Mouse (Mus musculus) G1E (cell line): ENCODE measurements around the gene Nrm. TPM values are rescaled to one million over a fixed set of nuclear protein-coding genes. Genes with fewer than 3 reads are reported as not detected.
A peak's percentile ranks its signal among the peaks of the same experiment; 100 is the strongest.

ENCODE experiments used
- ATAC-seq: 2 replicates; pipeline ENCODE4 v1.8.0; 2016; ENCODE audit warnings: mild to moderate bottlenecking; ENCODE audit not compliant: insufficient number of reproducible peaks, poor library complexity, low FRiP score, severe bottlenecking; ENCODE audit errors: extremely low read depth
- DNase-seq: peaks from one replicate; pipeline ENCODE4 v3.0.0; 2012; ENCODE audit warnings: low spot score
- H3K27me3 ChIP-seq: 2 replicates; pipeline ENCODE4 v1.6.1; 2012; ENCODE audit warnings: mild to moderate bottlenecking, low read length, inconsistent platforms; ENCODE audit not compliant: insufficient read depth
- H3K36me3 ChIP-seq: replicated peaks from 2 replicates; pipeline ENCODE3; 2012; ENCODE audit warnings: mild to moderate bottlenecking, inconsistent platforms
- H3K4me1 ChIP-seq: 2 replicates; pipeline ENCODE4 v1.6.1; 2012; ENCODE audit warnings: low read depth, low read length, inconsistent platforms, mixed read lengths; ENCODE audit not compliant: insufficient read depth
- H3K4me3 ChIP-seq: 2 replicates; pipeline ENCODE4 v1.5.1; 2012; ENCODE audit warnings: low read depth, mild to moderate bottlenecking, inconsistent platforms, low read length, moderate library complexity, mixed read lengths
- H3K9me3 ChIP-seq: replicated peaks from 2 replicates; pipeline ENCODE4 v1.6.1; 2012; ENCODE audit warnings: inconsistent platforms
- CTCF ChIP-seq: IDR thresholded peaks from 2 replicates; pipeline ENCODE4 v1.5.1; 2012; ENCODE audit warnings: low read depth, low read length, inconsistent platforms, mixed read lengths
- GATA1 ChIP-seq: IDR thresholded peaks from 2 replicates; pipeline ENCODE4 v1.6.1; 2012; ENCODE audit warnings: borderline replicate concordance, low read length, inconsistent platforms, mixed read lengths
- GATA2 ChIP-seq: IDR thresholded peaks from 2 replicates; pipeline ENCODE4 v1.6.1; 2012; ENCODE audit warnings: low read depth, low read length, inconsistent platforms, borderline replicate concordance
- POLR2AphosphoS5 ChIP-seq: IDR thresholded peaks from 2 replicates; pipeline ENCODE4 v1.6.1; 2012; ENCODE audit warnings: low read depth, low read length, inconsistent platforms; ENCODE audit not compliant: insufficient replicate concordance
- TAL1 ChIP-seq: conservative IDR thresholded peaks from 2 replicates; pipeline ENCODE4 v1.6.1; 2012; ENCODE audit warnings: low read depth, low read length, inconsistent platforms, mixed read lengths
- polyA plus RNA-seq: library from polyadenylated mRNA; stranded (reverse); fragments of >175 nt; gene quantifications from 2 replicates; pipeline ENCODE4 v1.2.3, GENCODE M21; 2012
- total RNA-seq, 2 experiments: library from RNA; stranded (forward) in 1 of 2; stranded (reverse) in 1 of 2; fragments of 200-1000 nt in 1 of 2; fragments of >200 nt in 1 of 2; fragmentation: Nextera tagmentation in 1 of 2; gene quantifications; 2 replicates each; pipeline ENCODE4 v1.2.3; 2014 to 2017

Nrm gene
- total and polyA plus RNA-seq, 3 experiments: 33.1 to 59.9 (median 51.0) TPM

- H3K4me3 ChIP-seq: peak within 1 kb of the TSS; percentile 87
- peaks cover 8% of the 10 kb centered on the region for H3K9me3 ChIP-seq
- no peaks in the 10 kb centered on the region for H3K27me3 ChIP-seq
- ATAC-seq (peak; percentile 73), DNase-seq (peak; percentile 77)
- no peak for TF ChIP-seq GATA2
- TF ChIP-seq GATA1: no peak
- no peak for TF ChIP-seq CTCF
- no peak for TF ChIP-seq TAL1
- no peak for TF ChIP-seq POLR2AphosphoS5
- H3K4me1 ChIP-seq: peaks cover 69% of the 10 kb centered on the region
- H3K36me3 ChIP-seq: peaks cover 48% of the 10 kb centered on the region
Measured at GRCm38 (mm10) chr17:35822964-35823937, 37.9 kb upstream of the Nrm start, which contains the start of gene Flot1. Gene Flot1, plus strand, starts transcription at chr17:35823230.

GRCm38 (mm10) chr17:35824402-35824801 lies 36.7 kb upstream of the Nrm start:
- peaks cover 58% of the 10 kb centered on the region for H3K36me3 ChIP-seq
- peaks cover 72% of the 10 kb centered on the region for H3K4me1 ChIP-seq
- no peaks in the 10 kb centered on the region for H3K27me3 ChIP-seq
- peaks cover 8% of the 10 kb centered on the region for H3K9me3 ChIP-seq
- peak overlapping the region; percentile 87; the same call in 1 of the 2 replicates for H3K4me3 ChIP-seq
- DNase-seq (no peak), ATAC-seq (no peak)
- no peak for TF ChIP-seq GATA2
- TF ChIP-seq GATA1: no peak
- TF ChIP-seq POLR2AphosphoS5: no peak
- TF ChIP-seq CTCF: no peak
- TF ChIP-seq TAL1: no peak

- peak overlapping the region; percentile 68; the same call in 1 of the 2 replicates for H3K4me3 ChIP-seq
- ATAC-seq (peak; percentile 50; the same call in 1 of the 2 replicates), DNase-seq (no peak)
- peaks cover 66% of the 10 kb centered on the region for H3K36me3 ChIP-seq
- H3K4me1 ChIP-seq: peaks cover 72% of the 10 kb centered on the region
- H3K9me3 ChIP-seq: peaks cover 8% of the 10 kb centered on the region
- H3K27me3 ChIP-seq: no peaks in the 10 kb centered on the region
- no peak for TF ChIP-seq POLR2AphosphoS5
- TF ChIP-seq TAL1: peak; percentile 75
Measured at GRCm38 (mm10) chr17:35825109-35825850, 35.8 kb upstream of the Nrm start.

GRCm38 (mm10) chr17:35829737-35830136 lies 31.4 kb upstream of the Nrm start:
- Histone ChIP-seq H3K36me3 (peaks cover 99% of the 10 kb centered on the region), H3K4me3 (peak overlapping the region; percentile 52; the same call in 1 of the 2 replicates), H3K27me3 (no peaks in the 10 kb centered on the region), H3K4me1 (peaks cover 75% of the 10 kb centered on the region), H3K9me3 (peaks cover 3% of the 10 kb centered on the region)
- ATAC-seq: peak; percentile 37; the same call in 1 of the 2 replicates
- TF ChIP-seq GATA1: no peak
- TF ChIP-seq CTCF: peak; percentile 47; the same call in 1 of the 2 replicates
- no peak for TF ChIP-seq POLR2AphosphoS5
- no peak for TF ChIP-seq TAL1
- no peak for TF ChIP-seq GATA2
- peak; percentile 52 for DNase-seq

- Histone ChIP-seq H3K36me3 (peaks cover 92% of the 10 kb centered on the region), H3K4me1 (peaks cover 63% of the 10 kb centered on the region)
Measured at GRCm38 (mm10) chr17:35832400-35833238, 28.5 kb upstream of the Nrm start.

More at GRCm38 (mm10) chr17:35832400-35833238, 28.5 kb upstream of the Nrm start:
- ATAC-seq: no peak
- no peak overlapping the region for H3K4me3 ChIP-seq
- no peak for DNase-seq
- no peaks in the 10 kb centered on the region for H3K9me3 ChIP-seq
- H3K27me3 ChIP-seq: no peaks in the 10 kb centered on the region
- TF ChIP-seq TAL1 (no peak), CTCF (no peak), GATA2 (no peak), POLR2AphosphoS5 (no peak; the same call in none of the 2 replicates), GATA1 (no peak)
